Mouse (Mus musculus) MEL (cell line): Measurements from ENCODE around the gene Pigr. TPM values are rescaled to one million over a fixed set of nuclear protein-coding genes. Genes with fewer than 3 reads are reported as not detected.

Experiments
- DNase-seq: peaks from one replicate; pipeline ENCODE4 v3.0.0; 2011; ENCODE audit warnings: low read depth, low spot score
- H3K27ac ChIP-seq: 2 replicates; pipeline ENCODE4 v1.5.1; 2012; ENCODE audit warnings: low read depth, mild to moderate bottlenecking, control low read depth, low read length, moderate library complexity; ENCODE audit not compliant: control insufficient read depth
- H3K27me3 ChIP-seq, 2 experiments: fragments of 150-350 bp in 1 of 2; sonication (generic) in 1 of 2; 2 replicates each; pipeline ENCODE4 v1.6.1; 2012; ENCODE audit warnings: low read length in 2 of 2, mild to moderate bottlenecking in 2 of 2, improper control_type of control experiment in 1 of 2, moderate library complexity in 1 of 2; ENCODE audit not compliant: insufficient read depth in 2 of 2, control insufficient read depth in 1 of 2
- H3K36me3 ChIP-seq, 2 experiments: 2 replicates each; pipeline ENCODE4 v1.6.1; 2012 to 2014; ENCODE audit warnings: low read length in 2 of 2, improper control_type of control experiment in 1 of 2, inconsistent platforms in 1 of 2, mild to moderate bottlenecking in 1 of 2; ENCODE audit not compliant: insufficient read depth in 2 of 2, control insufficient read depth in 1 of 2
- H3K4me1 ChIP-seq, 2 experiments: fragments of 150-350 bp in 1 of 2; sonication (generic) in 1 of 2; 2 replicates each; pipeline ENCODE4 v1.6.1; 2012; ENCODE audit warnings: low read length in 2 of 2, improper control_type of control experiment in 1 of 2, mild to moderate bottlenecking in 1 of 2; ENCODE audit not compliant: insufficient read depth in 2 of 2, control insufficient read depth in 1 of 2
- H3K4me3 ChIP-seq, 2 experiments: fragments of 150-350 bp in 1 of 2; sonication (generic) in 1 of 2; 2 replicates each; pipeline ENCODE4 v1.5.1; 2012; ENCODE audit warnings: low read depth in 2 of 2, low read length in 2 of 2, mild to moderate bottlenecking in 2 of 2, moderate library complexity in 2 of 2, control low read depth in 1 of 2, improper control_type of control experiment in 1 of 2; ENCODE audit not compliant: control insufficient read depth in 1 of 2, insufficient read depth in 1 of 2
- H3K79me2 ChIP-seq: 2 replicates; pipeline ENCODE4 v1.6.1; 2012; ENCODE audit warnings: mild to moderate bottlenecking, low read length, moderate library complexity; ENCODE audit not compliant: control insufficient read depth, poor library complexity, insufficient read depth
- H3K9ac ChIP-seq: 2 replicates; pipeline ENCODE4 v1.6.1; 2012; ENCODE audit warnings: low read depth, mild to moderate bottlenecking, control low read depth, low read length, moderate library complexity; ENCODE audit not compliant: control insufficient read depth, poor library complexity, severe bottlenecking
- H3K9me3 ChIP-seq: fragments of 150-350 bp; sonication (generic); replicated peaks from 2 replicates; pipeline ENCODE4 v1.6.1; 2012; ENCODE audit warnings: mild to moderate bottlenecking, low read length, improper control_type of control experiment, moderate library complexity; ENCODE audit not compliant: insufficient read depth
- BHLHE40 ChIP-seq: IDR thresholded peaks from 2 replicates; pipeline ENCODE4 v1.6.1; 2012; ENCODE audit warnings: low read depth, mild to moderate bottlenecking, inconsistent platforms, low read length, improper control_type of control experiment, borderline replicate concordance
- CHD1 ChIP-seq: IDR thresholded peaks from 2 replicates; pipeline ENCODE4 v1.6.1; 2012; ENCODE audit warnings: low read depth, mild to moderate bottlenecking, inconsistent platforms, low read length, improper control_type of control experiment
- CHD2 ChIP-seq: IDR thresholded peaks from 2 replicates; pipeline ENCODE4 v1.6.1; 2011; ENCODE audit warnings: low read length, improper control_type of control experiment
- CTCF ChIP-seq, 3 experiments: IDR thresholded peaks in 2 of 3; conservative IDR thresholded peaks in 1 of 3; 2 replicates each; pipeline ENCODE4 v1.5.1; 2011 to 2012; ENCODE audit warnings: low read length in 3 of 3, low read depth in 2 of 3, mild to moderate bottlenecking in 2 of 3, improper control_type of control experiment in 1 of 3, inconsistent platforms in 1 of 3, mixed read lengths in 1 of 3, moderate library complexity in 1 of 3; ENCODE audit not compliant: control insufficient read depth in 1 of 3, insufficient read depth in 1 of 3, poor library complexity in 1 of 3, severe bottlenecking in 1 of 3
- E2F4 ChIP-seq: IDR thresholded peaks from 2 replicates; pipeline ENCODE4 v1.6.1; 2011; ENCODE audit warnings: low read depth, low read length, improper control_type of control experiment, borderline replicate concordance
- ELF1 ChIP-seq: IDR thresholded peaks from 2 replicates; pipeline ENCODE4 v1.6.1; 2014; ENCODE audit warnings: low read depth, mild to moderate bottlenecking, inconsistent platforms, low read length, improper control_type of control experiment, moderate library complexity
- EP300 ChIP-seq, 2 experiments: IDR thresholded peaks; 2 replicates each; pipeline ENCODE4 v1.6.1; 2011; ENCODE audit warnings: improper control_type of control experiment in 2 of 2, low read length in 2 of 2, low read depth in 1 of 2, mild to moderate bottlenecking in 1 of 2
- GABPA ChIP-seq: IDR thresholded peaks from 2 replicates; pipeline ENCODE4 v1.6.1; 2012; ENCODE audit warnings: low read depth, mild to moderate bottlenecking, inconsistent platforms, low read length, improper control_type of control experiment, moderate library complexity
- HCFC1 ChIP-seq: IDR thresholded peaks from 2 replicates; pipeline ENCODE4 v1.6.1; 2012; ENCODE audit warnings: low read depth, mild to moderate bottlenecking, inconsistent platforms, low read length, improper control_type of control experiment, moderate library complexity
- JUND ChIP-seq: IDR thresholded peaks from 2 replicates; pipeline ENCODE4 v1.6.1; 2011; ENCODE audit warnings: low read depth, mild to moderate bottlenecking, improper control_type of control experiment, low read length
- KAT2A ChIP-seq: conservative IDR thresholded peaks from 2 replicates; pipeline ENCODE4 v1.6.1; 2012; ENCODE audit warnings: low read depth, low read length, improper control_type of control experiment, inconsistent platforms
- MAFK ChIP-seq: IDR thresholded peaks from 2 replicates; pipeline ENCODE4 v1.6.1; 2011; ENCODE audit warnings: low read depth, mild to moderate bottlenecking, low read length, improper control_type of control experiment, borderline replicate concordance
- MAZ ChIP-seq: IDR thresholded peaks from 2 replicates; pipeline ENCODE4 v1.6.1; 2012; ENCODE audit warnings: low read depth, mild to moderate bottlenecking, inconsistent platforms, low read length, improper control_type of control experiment
- MEF2A ChIP-seq: IDR thresholded peaks from 2 replicates; pipeline ENCODE4 v1.6.1; 2014; ENCODE audit warnings: low read depth, mild to moderate bottlenecking, inconsistent platforms, low read length, improper control_type of control experiment; ENCODE audit not compliant: poor library complexity, insufficient replicate concordance, severe bottlenecking; ENCODE audit errors: extremely low read depth
- MYB ChIP-seq: IDR thresholded peaks from 2 replicates; pipeline ENCODE4 v1.6.1; 2011; ENCODE audit warnings: mild to moderate bottlenecking, low read depth, low read length, improper control_type of control experiment
- MYC ChIP-seq: IDR thresholded peaks from 2 replicates; pipeline ENCODE4 v1.6.1; 2011; ENCODE audit warnings: low read depth, mild to moderate bottlenecking, low read length, improper control_type of control experiment, moderate library complexity
- NELFE ChIP-seq: IDR thresholded peaks from 2 replicates; pipeline ENCODE4 v1.6.1; 2011; ENCODE audit warnings: low read depth, low read length, improper control_type of control experiment
- NRF1 ChIP-seq: IDR thresholded peaks from 2 replicates; pipeline ENCODE4 v1.6.1; 2014; ENCODE audit warnings: low read depth, mild to moderate bottlenecking, inconsistent platforms, low read length, improper control_type of control experiment, moderate library complexity; ENCODE audit not compliant: poor library complexity, insufficient read depth, severe bottlenecking
- POLR2A ChIP-seq, 2 experiments: IDR thresholded peaks; 2 replicates each; pipeline ENCODE4 v1.6.1; 2011 to 2012; ENCODE audit warnings: low read length in 2 of 2, mild to moderate bottlenecking in 2 of 2, control low read depth in 1 of 2, improper control_type of control experiment in 1 of 2, low read depth in 1 of 2, moderate library complexity in 1 of 2; ENCODE audit not compliant: control insufficient read depth in 1 of 2, insufficient read depth in 1 of 2, poor library complexity in 1 of 2
- POLR2AphosphoS2 ChIP-seq: IDR thresholded peaks from 2 replicates; pipeline ENCODE4 v1.6.1; 2011; ENCODE audit warnings: low read length, improper control_type of control experiment
- POLR2AphosphoS5 ChIP-seq: IDR thresholded peaks from 2 replicates; pipeline ENCODE4 v1.6.1; 2012; ENCODE audit warnings: low read depth, borderline replicate concordance, mild to moderate bottlenecking, inconsistent platforms, low read length, moderate library complexity, mixed read lengths
- RCOR1 ChIP-seq: IDR thresholded peaks from 2 replicates; pipeline ENCODE4 v1.6.1; 2012; ENCODE audit warnings: low read depth, mild to moderate bottlenecking, inconsistent platforms, low read length, improper control_type of control experiment
- SMC3 ChIP-seq: IDR thresholded peaks from 2 replicates; pipeline ENCODE4 v1.6.1; 2011; ENCODE audit warnings: low read depth, low read length, improper control_type of control experiment
- TAL1 ChIP-seq: IDR thresholded peaks from 2 replicates; pipeline ENCODE4 v1.6.1; 2012; ENCODE audit warnings: mild to moderate bottlenecking, inconsistent platforms, low read length, moderate library complexity, mixed read lengths
- TBP ChIP-seq: IDR thresholded peaks from 2 replicates; pipeline ENCODE4 v1.8.0; 2011; ENCODE audit warnings: low read depth, low read length, improper control_type of control experiment
- TCF12 ChIP-seq: IDR thresholded peaks from 2 replicates; pipeline ENCODE4 v1.6.1; 2014; ENCODE audit warnings: low read depth, mild to moderate bottlenecking, inconsistent platforms, low read length, improper control_type of control experiment, moderate library complexity
- UBTF ChIP-seq: IDR thresholded peaks from 2 replicates; pipeline ENCODE4 v1.6.1; 2012; ENCODE audit warnings: low read depth, mild to moderate bottlenecking, inconsistent platforms, low read length, improper control_type of control experiment, moderate library complexity, borderline replicate concordance; ENCODE audit not compliant: insufficient read depth
- ZC3H11A ChIP-seq: IDR thresholded peaks from 2 replicates; pipeline ENCODE4 v1.6.1; 2012; ENCODE audit warnings: low read depth, mild to moderate bottlenecking, inconsistent platforms, low read length, improper control_type of control experiment
- ZKSCAN1 ChIP-seq: IDR thresholded peaks from 2 replicates; pipeline ENCODE4 v1.6.1; 2012; ENCODE audit warnings: low read depth, mild to moderate bottlenecking, inconsistent platforms, low read length, improper control_type of control experiment, moderate library complexity
- ZMIZ1 ChIP-seq: IDR thresholded peaks from 2 replicates; pipeline ENCODE4 v1.6.1; 2012; ENCODE audit warnings: low read depth, mild to moderate bottlenecking, inconsistent platforms, low read length, improper control_type of control experiment, moderate library complexity
- ZNF384 ChIP-seq: IDR thresholded peaks from 2 replicates; pipeline ENCODE4 v1.6.1; 2012; ENCODE audit warnings: low read depth, mild to moderate bottlenecking, inconsistent platforms, low read length, improper control_type of control experiment
- polyA plus RNA-seq, 2 experiments: library from polyadenylated mRNA; stranded (reverse) in 1 of 2; unstranded in 1 of 2; fragments of >175 nt in 1 of 2; fragments of >200 nt in 1 of 2; gene quantifications; 2 replicates each; pipeline versions ENCODE4 v1.2.1 to v1.2.4; 2012; ENCODE audit warnings: low replicate concordance in 2 of 2, low read depth in 1 of 2; ENCODE audit not compliant: insufficient read length in 2 of 2, insufficient read depth in 1 of 2, missing spikeins in 1 of 2
- total RNA-seq: library from RNA; depleted of rRNA; stranded (reverse); fragments of 300-350 nt; gene quantifications from 2 replicates; pipeline ENCODE4 v1.2.3, GENCODE M21; 2012

Pigr gene
- total and polyA plus RNA-seq, 3 experiments: not detected

- H3K4me1 ChIP-seq: no peaks in the 10 kb centered on the region
- H3K4me3 ChIP-seq: no peak overlapping the region
- H3K27ac ChIP-seq: no peak overlapping the region
- H3K36me3 ChIP-seq: no peaks in the 10 kb centered on the region
- DNase-seq: peak; percentile 16
- no peak overlapping the region for H3K9ac ChIP-seq
- H3K79me2 ChIP-seq: no peaks in the 10 kb centered on the region
- no peaks in the 10 kb centered on the region; a peak in 1 of 4 replicates for H3K27me3 ChIP-seq
- TF ChIP-seq CTCF (IDR thresholded peaks at IDR 0.05 in 2 of 3, conservative IDR thresholded peaks at IDR 0.05 in 1 of 3; ENCODE audit: control insufficient read depth in 1 of 3, insufficient read depth in 1 of 3, low read depth in 2 of 3, low read length in 3 of 3, poor library complexity in 1 of 3, severe bottlenecking in 1 of 3) (peak in 1 of 3 experiments; percentile 11; a peak in 1 of 6 replicates), TBP (no peak)
- no peaks in the 10 kb centered on the region for H3K9me3 ChIP-seq
These were observed 49.4 kb downstream of the Pigr start for GRCm38 (mm10) chr1:130875910-130876309.

- Histone ChIP-seq H3K27ac (no peak overlapping the region), H3K79me2 (no peaks in the 10 kb centered on the region), H3K27me3 (no peaks in the 10 kb centered on the region; a peak in 1 of 4 replicates), H3K4me3 (no peak overlapping the region), H3K36me3 (no peaks in the 10 kb centered on the region), H3K4me1 (no peaks in the 10 kb centered on the region), H3K9ac (no peak overlapping the region), H3K9me3 (no peaks in the 10 kb centered on the region)
- peak; percentile 76 for DNase-seq
- no peak for TF ChIP-seq NELFE
- TF ChIP-seq KAT2A: no peak
- no peak for TF ChIP-seq CHD2
- no peak for TF ChIP-seq JUND
- TF ChIP-seq GABPA: no peak
- no peak for TF ChIP-seq ZMIZ1
- no peak for TF ChIP-seq CHD1
- TF ChIP-seq POLR2AphosphoS5: no peak
- no peak for TF ChIP-seq POLR2AphosphoS2
- no peak for TF ChIP-seq RCOR1
- TF ChIP-seq TCF12: no peak
- TF ChIP-seq MAFK: no peak
- TF ChIP-seq SMC3: peak; percentile 81
- no peak for TF ChIP-seq MYB
- TF ChIP-seq ZKSCAN1: no peak
- no peak for TF ChIP-seq EP300 (IDR thresholded peaks at IDR 0.05; ENCODE audit: low read depth in 1 of 2, low read length in 2 of 2)
- 0 out of 2 replicates have a peak, but pooled peaks have one; percentile 9 for TF ChIP-seq BHLHE40
- TF ChIP-seq MAZ: no peak
- TF ChIP-seq CTCF (IDR thresholded peaks at IDR 0.05 in 2 of 3, conservative IDR thresholded peaks at IDR 0.05 in 1 of 3; ENCODE audit: control insufficient read depth in 1 of 3, insufficient read depth in 1 of 3, low read depth in 2 of 3, low read length in 3 of 3, poor library complexity in 1 of 3, severe bottlenecking in 1 of 3): peak; percentile 40 to 81 (median 53)
- TF ChIP-seq E2F4: no peak
- TF ChIP-seq HCFC1: no peak
- TF ChIP-seq POLR2A (IDR thresholded peaks at IDR 0.05; ENCODE audit: control insufficient read depth in 1 of 2, insufficient read depth in 1 of 2, low read depth in 1 of 2, low read length in 2 of 2, poor library complexity in 1 of 2): no peak
- TF ChIP-seq TAL1: no peak
- no peak for TF ChIP-seq ELF1
- no peak for TF ChIP-seq MYC
- TF ChIP-seq MEF2A: no peak
- TF ChIP-seq NRF1: no peak
- peak; percentile 58 for TF ChIP-seq ZC3H11A
- TF ChIP-seq ZNF384: peak; percentile 15; the same call in 1 of the 2 replicates
- no peak for TF ChIP-seq UBTF
These were observed 50.5 kb downstream of the Pigr start for GRCm38 (mm10) chr1:130876931-130877509.
